ENCODE assay signal across 11 mouse cellular contexts in the genomic region with DNA sequence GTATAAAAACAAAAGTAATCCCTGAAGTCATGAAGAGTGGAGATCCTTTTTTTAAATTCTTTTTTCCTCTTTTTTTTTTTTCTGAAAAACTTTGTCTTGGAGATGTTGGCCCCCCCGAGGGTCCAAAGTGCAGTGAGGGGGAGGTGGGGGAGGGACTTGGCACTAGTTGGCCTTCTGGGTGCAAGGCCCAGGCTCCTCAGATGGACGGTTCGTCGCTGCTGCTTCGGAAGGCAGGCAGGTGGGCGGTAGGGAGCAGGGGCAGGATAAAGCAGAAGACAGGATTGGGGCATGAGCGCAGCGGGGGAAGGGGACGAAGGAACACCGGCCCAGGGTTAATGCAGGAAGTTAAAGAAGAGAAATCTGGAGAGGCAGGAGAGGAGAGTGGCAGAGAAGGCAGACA. TPM values are rescaled to one million over a fixed set of nuclear protein-coding genes. Genes with fewer than 3 reads are reported as not detected.
DNase-seq lines count a peak whose midpoint lies in the region; ATAC-seq and TF ChIP-seq lines count a peak whose summit lies in the region.
"Had no signal": no experiment of that assay in that cellular context is flagged by ENCODE, and none has a peak within 500 bp of the region (broad histone marks: within the 10 kb centered on the region; RNA-seq: fewer than 3 reads in every experiment).

No protein-coding gene starts in this region.

- H3K4me2 ChIP-seq in lung, embryonic 15.5 days = peak overlapping the region; percentile 34
- H3K4me2 ChIP-seq in limb, embryonic 13.5 days (replicated peaks) = peak overlapping the region; percentile 3; the same call in 1 of the 2 replicates

- peak overlapping the region; percentile 29; the same call in 1 of the 2 replicates for H3K9ac ChIP-seq in lung, embryonic 15.5 days
- 0 out of 2 replicates have a peak overlapping the region, but pooled peaks have one; percentile 13 for H3K9ac ChIP-seq in limb, embryonic 13.5 days

- peak; percentile 13 to 30 for DNase-seq in cerebellum, postnatal 10 days
- DNase-seq in cerebellum, adult 18-20 months = no peak
- no peak for DNase-seq in lung, adult 2 months
- peak; percentile 80 for DNase-seq in kidney, adult 11 months
- no peak for DNase-seq in frontal cortex, adult 2 months (ENCODE audit: extremely low spot score in 1 of 2, low spot score in 1 of 2)
- no peak for DNase-seq in cerebellum, postnatal 4 days (ENCODE audit: low spot score in 2 of 2)
- DNase-seq: layer of hippocampus, postnatal 36 days had no signal

- H3K9me3 ChIP-seq in lung, embryonic 15.5 days = no peaks in the 10 kb centered on the region
- no peaks in the 10 kb centered on the region for H3K9me3 ChIP-seq in limb, embryonic 13.5 days

- H3K36me3 ChIP-seq in lung, embryonic 15.5 days = peaks cover 5% of the 10 kb centered on the region
- H3K36me3 ChIP-seq in limb, embryonic 13.5 days = peaks cover 24% of the 10 kb centered on the region

- ATAC-seq in lung, embryonic 15.5 days (ENCODE audit: borderline replicate concordance, extremely low read depth, low FRiP score, low TSS enrichment) = no peak
- no peak for ATAC-seq in limb, embryonic 13.5 days (ENCODE audit: low FRiP score, low read depth)

- no peak for TF ChIP-seq CTCF in lung, adult 2 months (IDR thresholded peaks at IDR 0.05; ENCODE audit: insufficient read depth, low read length)

- no peak for TF ChIP-seq POLR2A in lung, adult 2 months (IDR thresholded peaks at IDR 0.05; ENCODE audit: borderline replicate concordance, extremely low read depth, low read depth, low read length)

- H3K27ac ChIP-seq in lung, embryonic 15.5 days = no peak overlapping the region; the same call in 1 of the 2 replicates
- no peak overlapping the region for H3K27ac ChIP-seq in limb, embryonic 13.5 days
- H3K27ac ChIP-seq: macrophage had no signal

- no peaks in the 10 kb centered on the region for H3K27me3 ChIP-seq in lung, embryonic 15.5 days
- no peaks in the 10 kb centered on the region for H3K27me3 ChIP-seq in limb, embryonic 13.5 days

- WGBS in lung, embryonic 15.5 days = 13% methylated on average over 10 of the region's 10 CpGs
- WGBS in lung, adult 2 months = 39% methylated on average over 10 of the region's 10 CpGs
- 19% methylated on average over 10 of the region's 10 CpGs for WGBS in limb, embryonic 13.5 days

- peaks cover 27% of the 10 kb centered on the region for H3K4me1 ChIP-seq in lung, embryonic 15.5 days
- peaks cover 2% of the 10 kb centered on the region; the same call in 1 of the 2 replicates for H3K4me1 ChIP-seq in lung, adult 2 months (ENCODE audit: control insufficient read depth, insufficient read depth, low read length)
- peaks cover 17% of the 10 kb centered on the region for H3K4me1 ChIP-seq in limb, embryonic 13.5 days

- H3K4me3 ChIP-seq in lung, embryonic 15.5 days = no peak overlapping the region
- H3K4me3 ChIP-seq in lung, adult 2 months (replicated peaks; ENCODE audit: extremely low read depth, low read depth, low read length) = no peak overlapping the region
- no peak overlapping the region for H3K4me3 ChIP-seq in limb, embryonic 13.5 days

RNA-seq across cellular contexts. Expression of a gene that starts 8.7 kb away (rescaled TPM):
- polyA plus RNA-seq in lung, embryonic 15.5 days (2015; fragmentation: Nextera tagmentation; extraction: Ambion mirVana) = 79.8 and 81.5 TPM in 2 replicates
- polyA plus RNA-seq in lung, adult 2 months (2012; rRNA removed) = 2.3 and 2.4 TPM in 2 replicates
- polyA plus RNA-seq in limb, embryonic 13.5 days (2015; fragmentation: Nextera tagmentation; extraction: Ambion mirVana) = 62.7 and 63.1 TPM in 2 replicates
- 11.7 and 14.6 TPM in 2 replicates for polyA plus RNA-seq in frontal cortex, adult 2 months (2012; rRNA removed)

RNA-seq across cellular contexts. Expression of a gene that starts 23.1 kb away (rescaled TPM):
- polyA plus RNA-seq in lung, embryonic 15.5 days (2015; fragmentation: Nextera tagmentation; extraction: Ambion mirVana) = 7.5 and 8.5 TPM in 2 replicates
- 22.7 and 26.7 TPM in 2 replicates for polyA plus RNA-seq in lung, adult 2 months (2012; rRNA removed)
- 5.5 and 7.3 TPM in 2 replicates for polyA plus RNA-seq in limb, embryonic 13.5 days (2015; fragmentation: Nextera tagmentation; extraction: Ambion mirVana)
- 63.6 TPM in 2 replicates for polyA plus RNA-seq in frontal cortex, adult 2 months (2012; rRNA removed)
- polyA plus RNA-seq: macrophage had no signal

RNA-seq across cellular contexts. Expression of a gene that starts 27.6 kb away (rescaled TPM):
- polyA plus RNA-seq in lung, embryonic 15.5 days (2015; fragmentation: Nextera tagmentation; extraction: Ambion mirVana) = 2.8 and 9.3 TPM in 2 replicates
- 34.9 and 39.2 TPM in 2 replicates for polyA plus RNA-seq in lung, adult 2 months (2012; rRNA removed)
- polyA plus RNA-seq in limb, embryonic 13.5 days (2015; fragmentation: Nextera tagmentation; extraction: Ambion mirVana) = not detected in 2 replicates
- 0.06 TPM in 1 of 2 replicates, not detected in the other for polyA plus RNA-seq in frontal cortex, adult 2 months (2012; rRNA removed)
- polyA plus RNA-seq: gonadal fat pad, adult 2 months; macrophage had no signal

RNA-seq across cellular contexts. Expression of a gene that starts 52.7 kb away (rescaled TPM):
- 115 and 116 TPM in 2 replicates for polyA plus RNA-seq in lung, embryonic 15.5 days (2015; fragmentation: Nextera tagmentation; extraction: Ambion mirVana)
- 29.4 and 48.0 TPM in 2 replicates for polyA plus RNA-seq in lung, adult 2 months (2012; rRNA removed)
- polyA plus RNA-seq in limb, embryonic 13.5 days (2015; fragmentation: Nextera tagmentation; extraction: Ambion mirVana) = 114 and 122 TPM in 2 replicates
- 202 and 203 TPM in 2 replicates for polyA plus RNA-seq in frontal cortex, adult 2 months (2012; rRNA removed)

Comparison
In these comparisons a context has a peak if more than half of its experiments do, and no peak if none do; other contexts are left out.
1. DNase-seq: peak in cerebellum, postnatal 10 days (2 of 2) and kidney, adult 11 months (single experiment); none in cerebellum, adult 18-20 months (0 of 2), lung, adult 2 months (single experiment), frontal cortex, adult 2 months (0 of 2) and cerebellum, postnatal 4 days (0 of 2).